Mouse (Mus musculus) gastrocnemius, postnatal 36 days (tissue): ENCODE results near the gene Tub. TPM values are rescaled to one million over a fixed set of nuclear protein-coding genes. Genes with fewer than 3 reads are reported as not detected.

ENCODE experiments used
- total RNA-seq, 2 experiments: library from RNA; stranded (reverse); gene quantifications; 2 replicates each; pipeline ENCODE4 v1.2.3; 2021

The Tub gene
- total RNA-seq, 2 experiments from 2014 or later: 0.38 to 0.49 TPM

Other genes starting within 250 kb of the Tub start
- gene Olfr512, start 237.0 kb upstream of the Tub start, total RNA-seq: not detected
- gene Olfr513, start 199.4 kb upstream of the Tub start, total RNA-seq: not detected
- not detected for gene Olfr514, start 124.3 kb upstream of the Tub start, total RNA-seq
- gene Olfr516, start 99.8 kb upstream of the Tub start, total RNA-seq: not detected
- not detected for gene Olfr517, start 78.0 kb upstream of the Tub start, total RNA-seq
- gene Olfr518, start 65.3 kb upstream of the Tub start, total RNA-seq: not detected
- not detected for gene Olfr519, start 55.9 kb upstream of the Tub start, total RNA-seq
- 1 to 10 TPM; 1.3 to 1.8 TPM for gene Nlrp10, start 20.2 kb upstream of the Tub start, total RNA-seq
- 100 to 1,000 TPM in 1 of 2 experiments, 10 to 100 TPM in 1; 90.9 to 108 TPM for gene Eif3f, start 15.9 kb upstream of the Tub start, total RNA-seq
- 1 to 10 TPM; 1.3 to 1.5 TPM for gene Ric3, start 133.0 kb downstream of the Tub start, total RNA-seq
- gene Lmo1, start 224.9 kb downstream of the Tub start, total RNA-seq: 1 to 10 TPM; 2.3 to 2.8 TPM